Mouse (Mus musculus): ENCODE data around the gene Pdzd7.

- TF ChIP-seq CTCF (IDR thresholded peaks at IDR 0.05; ENCODE audit: low read depth) = no peak
- no peak for TF ChIP-seq EP300 (IDR thresholded peaks at IDR 0.05; ENCODE audit: low read depth)
Observed at GRCm38 (mm10) chr19:45024775-45025174, 20.7 kb downstream of the Pdzd7 start.
